Mouse (Mus musculus) CH12.LX (cell line): ENCODE measurements around the gene Cyth4. TPM values are rescaled to one million over a fixed set of nuclear protein-coding genes. Genes with fewer than 3 reads are reported as not detected.

Experiments
- DNase-seq: peaks from one replicate; pipeline ENCODE4 v3.0.0-alpha.2; 2013; ENCODE audit errors: extremely low read depth
- H3K27ac ChIP-seq: 2 replicates; pipeline ENCODE4 v1.5.1; 2012; ENCODE audit warnings: low read depth, mild to moderate bottlenecking, control low read depth, moderate library complexity; ENCODE audit not compliant: insufficient read depth
- H3K27me3 ChIP-seq: replicated peaks from 2 replicates; pipeline ENCODE3; 2012; ENCODE audit warnings: inconsistent platforms
- H3K36me3 ChIP-seq, 2 experiments: replicated peaks in 1 of 2; 2 replicates each; pipeline versions ENCODE3 to v1.6.1; 2012; ENCODE audit warnings: inconsistent platforms in 1 of 2, low read length in 1 of 2, mild to moderate bottlenecking in 1 of 2, mixed read lengths in 1 of 2, moderate library complexity in 1 of 2; ENCODE audit not compliant: control insufficient read depth in 1 of 2, insufficient read depth in 1 of 2
- H3K4me1 ChIP-seq, 2 experiments: 2 replicates each; pipeline ENCODE4 v1.6.1; 2012; ENCODE audit warnings: inconsistent platforms in 1 of 2, moderate library complexity in 1 of 2; ENCODE audit not compliant: insufficient read depth in 2 of 2, control insufficient read depth in 1 of 2
- H3K4me2 ChIP-seq: 2 replicates; pipeline ENCODE4 v1.6.1; 2012; ENCODE audit warnings: low read depth, mild to moderate bottlenecking, control low read depth; ENCODE audit not compliant: poor library complexity, insufficient read depth, severe bottlenecking
- H3K4me3 ChIP-seq, 3 experiments: fragments of 150-350 bp in 1 of 3; sonication (generic) in 1 of 3; replicated peaks in 1 of 3; 2 replicates each; pipeline versions ENCODE3 to v1.5.1; 2011 to 2012; ENCODE audit warnings: low read depth in 2 of 3, low read length in 2 of 3, mild to moderate bottlenecking in 2 of 3, moderate library complexity in 2 of 3, control low read depth in 1 of 3, improper control_type of control experiment in 1 of 3, inconsistent platforms in 1 of 3, mixed read lengths in 1 of 3; ENCODE audit not compliant: poor library complexity in 1 of 3
- H3K79me2 ChIP-seq: replicated peaks from 2 replicates; pipeline ENCODE4 v1.6.1; 2012; ENCODE audit warnings: mild to moderate bottlenecking, moderate library complexity; ENCODE audit not compliant: control insufficient read depth, poor library complexity, insufficient read depth, severe bottlenecking; ENCODE audit errors: extremely low read depth
- H3K9ac ChIP-seq: 2 replicates; pipeline ENCODE4 v1.6.1; 2012; ENCODE audit warnings: low read depth, mild to moderate bottlenecking, control low read depth, moderate library complexity; ENCODE audit not compliant: insufficient read depth
- H3K9me3 ChIP-seq: replicated peaks from 2 replicates; pipeline ENCODE3; 2012; ENCODE audit warnings: low read length, inconsistent platforms, mixed read lengths
- CHD1 ChIP-seq: IDR thresholded peaks from 2 replicates; pipeline ENCODE4 v1.6.1; 2012; ENCODE audit warnings: low read depth, low read length, improper control_type of control experiment, inconsistent platforms
- CTCF ChIP-seq, 2 experiments: IDR thresholded peaks in 1 of 2; conservative IDR thresholded peaks in 1 of 2; 2 replicates each; pipeline ENCODE4 v1.5.1; 2011 to 2012; ENCODE audit warnings: low read depth in 2 of 2, low read length in 2 of 2, improper control_type of control experiment in 1 of 2, inconsistent platforms in 1 of 2, mild to moderate bottlenecking in 1 of 2, moderate library complexity in 1 of 2
- ELF1 ChIP-seq: IDR thresholded peaks from 2 replicates; pipeline ENCODE4 v1.6.1; 2014; ENCODE audit warnings: low read depth, mild to moderate bottlenecking, inconsistent platforms, low read length, improper control_type of control experiment
- EP300 ChIP-seq: IDR thresholded peaks from 2 replicates; pipeline ENCODE4 v1.6.1; 2011; ENCODE audit warnings: low read length, improper control_type of control experiment
- ETS1 ChIP-seq: conservative IDR thresholded peaks from 2 replicates; pipeline ENCODE4 v1.6.1; 2012; ENCODE audit warnings: low read depth, mild to moderate bottlenecking, inconsistent platforms, low read length, improper control_type of control experiment, moderate library complexity
- GABPA ChIP-seq: IDR thresholded peaks from 2 replicates; pipeline ENCODE4 v1.6.1; 2012; ENCODE audit warnings: low read depth, low read length, improper control_type of control experiment, inconsistent platforms; ENCODE audit not compliant: insufficient replicate concordance
- HCFC1 ChIP-seq: IDR thresholded peaks from 2 replicates; pipeline ENCODE4 v1.6.1; 2012; ENCODE audit warnings: low read depth, mild to moderate bottlenecking, inconsistent platforms, low read length, improper control_type of control experiment
- IRF4 ChIP-seq: IDR thresholded peaks from 2 replicates; pipeline ENCODE4 v1.6.1; 2014; ENCODE audit warnings: low read depth, mild to moderate bottlenecking, inconsistent platforms, low read length, improper control_type of control experiment
- KAT2A ChIP-seq: IDR thresholded peaks from 2 replicates; pipeline ENCODE4 v1.6.1; 2012; ENCODE audit warnings: low read length, improper control_type of control experiment, inconsistent platforms; ENCODE audit not compliant: insufficient replicate concordance
- MAFK ChIP-seq: IDR thresholded peaks from 2 replicates; pipeline ENCODE4 v1.6.1; 2011; ENCODE audit warnings: low read length, improper control_type of control experiment; ENCODE audit not compliant: insufficient replicate concordance
- MAX ChIP-seq: IDR thresholded peaks from 2 replicates; pipeline ENCODE4 v1.6.1; 2011; ENCODE audit warnings: low read length, improper control_type of control experiment
- MAZ ChIP-seq: IDR thresholded peaks from 2 replicates; pipeline ENCODE4 v1.6.1; 2012; ENCODE audit warnings: low read depth, mild to moderate bottlenecking, inconsistent platforms, low read length, improper control_type of control experiment, moderate library complexity
- MYC ChIP-seq: IDR thresholded peaks from 2 replicates; pipeline ENCODE4 v1.6.1; 2011; ENCODE audit warnings: low read depth, mild to moderate bottlenecking, improper control_type of control experiment, low read length
- NELFE ChIP-seq: IDR thresholded peaks from 2 replicates; pipeline ENCODE4 v1.6.1; 2011; ENCODE audit warnings: low read depth, low read length, improper control_type of control experiment
- NRF1 ChIP-seq: IDR thresholded peaks from 2 replicates; pipeline ENCODE4 v1.6.1; 2014; ENCODE audit warnings: low read depth, mild to moderate bottlenecking, inconsistent platforms, low read length, improper control_type of control experiment, moderate library complexity
- PAX5 ChIP-seq: IDR thresholded peaks from 2 replicates; pipeline ENCODE4 v1.6.1; 2012; ENCODE audit warnings: low read length, inconsistent platforms, mixed read lengths
- POLR2A ChIP-seq: IDR thresholded peaks from 2 replicates; pipeline ENCODE4 v1.6.1; 2011; ENCODE audit warnings: low read depth, mild to moderate bottlenecking, improper control_type of control experiment, low read length
- POLR2AphosphoS2 ChIP-seq: IDR thresholded peaks from 2 replicates; pipeline ENCODE4 v1.6.1; 2011; ENCODE audit warnings: low read depth, low read length, improper control_type of control experiment
- RAD21 ChIP-seq: IDR thresholded peaks from 2 replicates; pipeline ENCODE4 v1.6.1; 2011; ENCODE audit warnings: low read depth, mild to moderate bottlenecking, low read length, improper control_type of control experiment, moderate library complexity
- SIN3A ChIP-seq: IDR thresholded peaks from 2 replicates; pipeline ENCODE4 v1.6.1; 2012; ENCODE audit warnings: low read length, improper control_type of control experiment, inconsistent platforms
- SMC3 ChIP-seq: IDR thresholded peaks from 2 replicates; pipeline ENCODE4 v1.6.1; 2011; ENCODE audit warnings: low read depth, low read length, improper control_type of control experiment
- TCF12 ChIP-seq: IDR thresholded peaks from 2 replicates; pipeline ENCODE4 v1.6.1; 2014; ENCODE audit warnings: low read depth, mild to moderate bottlenecking, inconsistent platforms, low read length, improper control_type of control experiment
- UBTF ChIP-seq: IDR thresholded peaks from 2 replicates; pipeline ENCODE4 v1.6.1; 2012; ENCODE audit warnings: low read depth, mild to moderate bottlenecking, inconsistent platforms, low read length, improper control_type of control experiment, moderate library complexity
- USF1 ChIP-seq: IDR thresholded peaks from 2 replicates; pipeline ENCODE4 v1.6.1; 2014; ENCODE audit warnings: low read depth, mild to moderate bottlenecking, inconsistent platforms, low read length, improper control_type of control experiment
- ZC3H11A ChIP-seq: IDR thresholded peaks from 2 replicates; pipeline ENCODE4 v1.6.1; 2012; ENCODE audit warnings: low read depth, mild to moderate bottlenecking, inconsistent platforms, low read length, improper control_type of control experiment
- ZKSCAN1 ChIP-seq: IDR thresholded peaks from 2 replicates; pipeline ENCODE4 v1.6.1; 2012; ENCODE audit warnings: low read depth, inconsistent platforms, low read length, improper control_type of control experiment, borderline replicate concordance
- ZMIZ1 ChIP-seq: IDR thresholded peaks from 2 replicates; pipeline ENCODE4 v1.6.1; 2012; ENCODE audit warnings: low read depth, mild to moderate bottlenecking, inconsistent platforms, low read length, improper control_type of control experiment
- ZNF384 ChIP-seq: IDR thresholded peaks from 2 replicates; pipeline ENCODE4 v1.6.1; 2012; ENCODE audit warnings: low read depth, low read length, improper control_type of control experiment, inconsistent platforms
- dilution Hi-C: fragments of 300-500 bp; cut with MboI; formaldehyde crosslinking; loops from 2 replicates; pipeline ENCODE4 v1.14.3; 2020; ENCODE audit warnings: low sequenced_read_pairs; ENCODE audit not compliant: extremely low pct_unique_long_range_greater_than_20kb, extremely low pct_ligation_motif_present
- in situ Hi-C: fragments of 300-500 bp; cut with MboI; formaldehyde crosslinking; loops from 3 replicates; pipeline ENCODE4 v1.14.3; 2019; ENCODE audit warnings: low sequenced_read_pairs, low pct_ligation_motif_present, low pct_unique_long_range_greater_than_20kb, mixed read lengths
- polyA plus RNA-seq: library from polyadenylated mRNA; unstranded; fragments of >175 nt; gene quantifications from 2 replicates; pipeline ENCODE4 v1.2.1, GENCODE M21; 2012; ENCODE audit warnings: low read depth; ENCODE audit not compliant: insufficient read length
- total RNA-seq, 2 experiments: library from RNA; depleted of rRNA; stranded (reverse); fragments of 300-350 nt in 1 of 2; fragments of >200 nt in 1 of 2; gene quantifications; 2 replicates each; pipeline ENCODE4 v1.2.3; 2012 to 2014

Cyth4 gene
- total and polyA plus RNA-seq, 3 experiments: 39.2 to 75.3 (median 42.2) TPM

DNA sequence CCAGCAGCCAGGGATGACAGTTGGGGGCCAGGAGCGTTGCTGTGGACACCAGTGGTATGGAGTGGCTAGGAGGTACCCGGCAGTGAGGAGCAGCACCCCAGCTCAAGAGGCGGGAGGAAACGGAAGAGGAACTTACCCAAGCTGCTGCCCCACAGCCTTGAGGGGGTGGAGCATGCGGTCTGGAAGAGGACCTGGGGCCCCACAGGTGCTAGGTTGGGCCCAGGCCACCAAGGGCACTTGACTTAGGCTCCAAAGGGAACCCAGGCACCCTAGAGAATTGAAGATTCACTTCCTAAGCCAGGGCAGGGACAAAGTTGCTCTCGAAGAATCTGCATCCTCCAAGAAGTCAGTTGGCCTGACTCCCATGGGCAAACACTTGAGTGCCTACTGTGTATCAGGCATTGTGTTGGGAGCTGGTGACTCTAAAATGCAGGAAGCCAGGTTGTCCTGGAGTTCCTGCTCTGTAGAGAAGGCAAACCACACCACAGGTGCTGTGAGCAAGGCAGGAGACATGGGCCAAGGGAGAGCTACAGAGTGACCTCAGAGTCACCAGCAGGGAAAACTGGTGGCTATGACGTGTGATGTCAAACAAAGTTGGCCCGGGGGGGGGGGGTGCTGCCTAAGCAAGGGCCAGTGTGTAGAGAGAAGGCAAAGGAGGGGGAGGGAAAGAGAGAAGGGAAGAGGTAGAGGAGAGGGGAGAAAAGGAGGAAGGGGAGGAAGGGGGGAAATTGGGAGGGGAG, 24.0 kb upstream of the Cyth4 start, which contains the start of gene Rac2 (continued):
- TF ChIP-seq NELFE: peak; percentile 89
- no peak for TF ChIP-seq ZC3H11A
- TF ChIP-seq ETS1: peak; percentile 55; the same call in 1 of the 2 replicates
- no peak for TF ChIP-seq MYC
- no peak; the same call in 1 of the 2 replicates for TF ChIP-seq RAD21
- TF ChIP-seq ZMIZ1: peak; percentile 85; the same call in 1 of the 2 replicates
- TF ChIP-seq USF1: no peak
- TF ChIP-seq PAX5: no peak
- TF ChIP-seq KAT2A: 0 out of 2 replicates have a peak, but pooled peaks have one; percentile 66
- TF ChIP-seq MAFK: peak; percentile 13; the same call in 1 of the 2 replicates
- TF ChIP-seq ZKSCAN1: peak; percentile 5; the same call in 1 of the 2 replicates
- peak; percentile 89 for TF ChIP-seq POLR2A
- peak; percentile 44; the same call in 1 of the 2 replicates for TF ChIP-seq NRF1
- no peak for TF ChIP-seq ZNF384
- peak; percentile 79; the same call in 1 of the 2 replicates for TF ChIP-seq EP300

DNA sequence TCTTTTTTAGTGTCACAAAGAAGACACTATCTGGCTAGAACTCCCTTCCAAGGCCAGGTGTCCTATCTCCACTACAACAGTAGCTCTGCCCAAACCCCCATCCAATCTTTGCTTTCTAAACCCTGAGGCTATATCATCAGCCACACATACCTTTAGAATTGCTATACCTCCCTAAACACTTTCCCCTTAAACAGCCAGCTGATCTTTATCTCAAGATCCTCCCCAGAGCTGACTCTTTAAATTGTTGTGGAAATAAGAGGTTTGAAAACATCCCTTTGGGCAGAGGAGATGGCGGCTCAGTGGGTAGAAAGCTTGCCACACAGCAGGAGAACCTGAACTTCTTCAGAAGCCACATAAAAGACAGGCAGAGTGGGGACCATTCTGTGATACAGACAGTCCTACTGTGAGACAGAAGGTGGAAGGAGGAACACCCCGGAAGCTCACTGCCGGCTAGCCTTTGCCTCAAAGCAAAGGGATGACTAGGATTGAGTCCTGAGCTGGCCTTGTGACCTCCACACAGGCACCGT, 20.5 kb upstream of the Cyth4 start:
- H3K4me1 ChIP-seq: peaks cover 29 to 60% of the 10 kb centered on the region in 2 experiments
- no peak overlapping the region for H3K9ac ChIP-seq
- dilution Hi-C loops (no loop called here), in situ Hi-C loops (no loop called here)
- no peak overlapping the region for H3K4me2 ChIP-seq
- H3K9me3 ChIP-seq: peaks cover 6% of the 10 kb centered on the region
- TF ChIP-seq ZC3H11A (no peak), HCFC1 (no peak), MYC (no peak)
- H3K36me3 ChIP-seq: peaks cover 0 to 5% of the 10 kb centered on the region in 2 experiments
- peaks cover 9% of the 10 kb centered on the region for H3K79me2 ChIP-seq
- no peak for DNase-seq
- H3K27me3 ChIP-seq: no peaks in the 10 kb centered on the region
- H3K27ac ChIP-seq: no peak overlapping the region
- no peak overlapping the region for H3K4me3 ChIP-seq

DNA sequence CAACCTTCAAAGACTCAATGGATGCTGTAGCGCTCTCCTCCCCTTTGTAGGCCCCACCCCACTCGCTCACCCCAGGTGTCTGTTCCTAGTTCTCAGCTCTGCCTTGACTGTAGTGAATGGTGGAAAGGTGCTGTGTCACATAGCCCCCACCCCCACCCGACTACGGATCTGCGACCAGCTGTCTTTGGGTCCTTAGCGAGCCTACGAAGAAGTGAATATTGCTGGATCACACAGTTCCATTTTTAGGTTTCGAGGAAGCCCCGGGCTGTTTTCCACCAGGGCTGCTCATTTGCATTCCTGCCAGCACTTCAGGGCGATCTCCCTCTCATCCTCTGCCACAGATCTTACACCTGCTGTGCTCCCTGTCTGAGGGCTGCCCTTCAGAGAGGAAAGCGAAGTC, 13.5 kb upstream of the Cyth4 start:
- dilution Hi-C loops (no loop called here), in situ Hi-C loops (no loop called here)
- Histone ChIP-seq H3K27me3 (no peaks in the 10 kb centered on the region), H3K4me1 (peaks cover 30 to 73% of the 10 kb centered on the region in 2 experiments), H3K27ac (peak overlapping the region; percentile 79), H3K79me2 (no peaks in the 10 kb centered on the region), H3K4me2 (peak overlapping the region; percentile 54), H3K36me3 (no peaks in the 10 kb centered on the region), H3K9ac (no peak overlapping the region; the same call in 1 of the 2 replicates), H3K9me3 (peaks cover 12% of the 10 kb centered on the region), H3K4me3 (no peak overlapping the region)
- DNase-seq: peak; percentile 79
- TF ChIP-seq KAT2A (no peak), GABPA (no peak), IRF4 (peak; percentile 70), USF1 (no peak), TCF12 (peak; percentile 91), SMC3 (no peak), UBTF (no peak), POLR2AphosphoS2 (no peak), MAX (no peak), HCFC1 (0 out of 2 replicates have a peak, but pooled peaks have one; percentile 23), MYC (no peak), CTCF (conservative IDR thresholded peaks at IDR 0.05 in 1 of 2, IDR thresholded peaks at IDR 0.05 in 1 of 2; ENCODE audit: low read depth in 2 of 2, low read length in 2 of 2) (no peak), ELF1 (0 out of 2 replicates have a peak, but pooled peaks have one; percentile 30), RAD21 (no peak), CHD1 (no peak), MAZ (peak; percentile 13; the same call in 1 of the 2 replicates), SIN3A (peak; percentile 35; the same call in 1 of the 2 replicates)
